Mouse (Mus musculus): ENCODE results near the gene 4933402N22Rik. TPM values are rescaled to one million over a fixed set of nuclear protein-coding genes. Genes with fewer than 3 reads are reported as not detected.
"Not testable (repeated sequence)": the region's sequence is repeated elsewhere in the genome, so short reads cannot be mapped to it uniquely, and the experiment has no call there.

4933402N22Rik gene
- total RNA-seq (2021): not detected
- long read RNA-seq, experiment 1: 0 reads
- long read RNA-seq, experiment 2: 0 reads

GRCm38 (mm10) chr5:11917743-11918142, at the start of gene 4933402N22Rik:
Gene 4933402N22Rik (plus strand): TSS chr5:11918043.
- not testable (repeated sequence) for DNase-seq (ENCODE audit: low spot score in 2 of 2)

GRCm38 (mm10) chr5:11923790-11924189, 5.9 kb downstream of the 4933402N22Rik start:
- not testable (repeated sequence) for DNase-seq (ENCODE audit: low spot score in 2 of 2)

Other genes with a start within 250 kb of the 4933402N22Rik start
- gene Gm8922, start 236.1 kb upstream of the 4933402N22Rik start, total RNA-seq (2021): not detected
- not detected for gene Gm8926, start 147.5 kb upstream of the 4933402N22Rik start, total RNA-seq (2021)
- not detected for gene Gm6465, start 72.5 kb upstream of the 4933402N22Rik start, total RNA-seq (2021)